Mouse (Mus musculus) megakaryocyte progenitor cell, adult 5-6 weeks (primary cell): ENCODE data around the gene Nifk. TPM values are rescaled to one million over a fixed set of nuclear protein-coding genes. Genes with fewer than 3 reads are reported as not detected.

ENCODE experiments used
- ATAC-seq: replicated peaks from 2 replicates; pipeline ENCODE4 v1.8.0; 2016; ENCODE audit warnings: mild to moderate bottlenecking, moderate TSS enrichment, inconsistent platforms; ENCODE audit not compliant: poor library complexity
- total RNA-seq, 2 experiments: library from RNA; stranded (forward) in 1 of 2; stranded (reverse) in 1 of 2; fragments of 157-497, 149-512 nt in 1 of 2; fragments of 200-1000 nt in 1 of 2; gene quantifications; 2 replicates each; pipeline versions ENCODE4 v1.2.3 to v1.2.4; 2015 to 2017

Gene Nifk
- total RNA-seq, 2 experiments from 2014 or later: 131 to 159 TPM

DNA sequence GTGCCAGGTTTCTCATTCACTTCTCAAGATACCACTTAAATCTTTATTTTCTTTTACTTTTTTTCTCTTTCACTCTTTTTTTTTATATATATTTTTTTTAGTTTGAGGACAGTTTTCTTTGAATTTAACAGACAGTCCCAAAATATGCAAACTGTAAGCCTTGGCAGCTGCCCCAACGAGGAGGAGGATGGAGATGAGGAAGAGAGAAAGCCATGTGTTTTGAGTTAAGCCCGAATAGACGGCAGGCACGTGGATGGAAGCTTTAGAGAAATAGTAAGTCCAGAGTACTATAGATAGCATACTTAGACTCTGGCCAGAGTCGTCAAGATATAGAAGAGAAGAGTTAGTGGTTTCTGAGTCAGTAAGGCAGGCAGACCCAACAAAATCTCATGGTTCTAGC is 56.1 kb downstream of the Nifk start:
- ATAC-seq: no peak

DNA sequence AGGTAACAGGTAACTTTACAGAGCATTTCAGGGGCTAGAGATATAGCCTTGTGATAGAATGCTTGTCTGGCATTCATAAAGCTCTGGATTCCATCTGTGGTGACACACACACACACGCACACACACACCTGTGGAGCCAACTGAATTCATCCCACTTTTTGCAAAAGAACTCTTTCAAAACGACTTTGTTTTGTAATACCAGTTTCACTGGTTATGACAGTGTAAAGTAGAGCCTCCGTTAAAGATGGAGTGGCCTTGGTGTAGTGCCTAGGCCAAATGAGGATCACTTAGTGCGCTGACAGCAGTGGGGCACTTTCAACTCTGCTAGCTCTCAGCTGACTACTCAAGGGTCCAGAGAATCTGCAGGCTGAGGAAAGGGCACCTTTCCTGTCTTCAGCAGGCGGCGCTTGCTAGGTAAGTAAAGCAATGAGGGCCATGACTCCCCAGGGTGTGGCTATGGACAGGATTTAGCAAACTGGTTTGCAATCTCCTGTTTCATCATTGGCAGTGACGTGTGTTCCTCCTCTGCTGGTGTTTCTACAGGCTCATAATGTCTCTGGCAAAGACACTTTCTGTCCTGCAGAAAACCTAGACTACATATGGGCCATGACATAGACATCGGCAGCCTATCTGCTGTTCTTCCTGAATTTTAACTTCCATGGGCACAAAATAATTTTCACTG is 58.6 kb downstream of the Nifk start:
- peak; percentile 96 for ATAC-seq

Other genes starting within 250 kb of the Nifk start
- not detected in 2 replicates for gene Gm29106, start 145.3 kb upstream of the Nifk start, total RNA-seq (2015)
- gene Gm29106, start 145.3 kb upstream of the Nifk start, total RNA-seq (2017): not detected in 2 replicates
- gene Tsn, start 10.1 kb upstream of the Nifk start, total RNA-seq (2015): 64.5 and 65.2 TPM in 2 replicates
- gene Tsn, start 10.1 kb upstream of the Nifk start, total RNA-seq (2017): 74.9 and 83.6 TPM in 2 replicates
- gene Clasp1, start 67.2 kb downstream of the Nifk start, total RNA-seq (2015): 45.0 and 56.3 TPM in 2 replicates
- gene Clasp1, start 67.2 kb downstream of the Nifk start, total RNA-seq (2017): 45.9 and 51.3 TPM in 2 replicates